Mouse (Mus musculus): Measurements from ENCODE around the gene Zc2hc1b.

DNA sequence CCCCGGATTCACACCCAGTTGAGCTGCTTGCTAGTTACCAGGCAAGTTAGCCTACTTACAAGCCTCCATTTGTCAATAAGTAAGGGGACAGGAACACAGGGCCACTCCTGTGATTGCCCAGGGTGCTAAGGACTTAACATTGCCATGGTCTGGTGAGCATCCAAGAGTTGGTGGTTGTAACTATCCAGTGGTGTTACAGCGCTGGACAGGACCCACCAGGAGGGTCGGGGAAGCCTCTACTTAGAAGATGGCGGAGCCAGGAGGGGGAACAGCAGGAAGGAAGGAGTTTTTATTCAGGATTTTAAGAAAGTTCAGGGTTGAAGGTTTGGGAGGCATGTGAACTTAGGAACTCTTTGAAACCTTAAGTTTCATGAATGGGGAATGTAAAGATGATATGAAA is 64.2 kb downstream of the Zc2hc1b start:
- TF ChIP-seq CTCF (IDR thresholded peaks at IDR 0.05; ENCODE audit: insufficient read depth, low read length) (no peak), POLR2A (IDR thresholded peaks at IDR 0.05; ENCODE audit: borderline replicate concordance, extremely low read depth, low read depth, low read length) (no peak)
